Mouse (Mus musculus) kidney, adult 2 months (tissue): ENCODE results near the gene Ppp6r2.

Experiments used
- CTCF ChIP-seq: fragments of 200-500 bp; conservative IDR thresholded peaks from 2 replicates; pipeline ENCODE4 v1.5.1; 2011; ENCODE audit warnings: low read depth, mild to moderate bottlenecking, control low read depth, low read length, moderate library complexity, mixed read lengths; ENCODE audit not compliant: insufficient read depth, insufficient read length
- POLR2A ChIP-seq: fragments of 200-500 bp; IDR thresholded peaks from one replicate; pipeline ENCODE4 v1.6.1; 2011; ENCODE audit warnings: low read depth, low read length, control low read depth

- TF ChIP-seq CTCF (no peak), POLR2A (no peak)
Measured at GRCm38 (mm10) chr15:89215611-89216233, 4.4 kb downstream of the Ppp6r2 start.
